Mouse (Mus musculus): ENCODE results near the gene Mvb12a.

The Mvb12a gene

DNA sequence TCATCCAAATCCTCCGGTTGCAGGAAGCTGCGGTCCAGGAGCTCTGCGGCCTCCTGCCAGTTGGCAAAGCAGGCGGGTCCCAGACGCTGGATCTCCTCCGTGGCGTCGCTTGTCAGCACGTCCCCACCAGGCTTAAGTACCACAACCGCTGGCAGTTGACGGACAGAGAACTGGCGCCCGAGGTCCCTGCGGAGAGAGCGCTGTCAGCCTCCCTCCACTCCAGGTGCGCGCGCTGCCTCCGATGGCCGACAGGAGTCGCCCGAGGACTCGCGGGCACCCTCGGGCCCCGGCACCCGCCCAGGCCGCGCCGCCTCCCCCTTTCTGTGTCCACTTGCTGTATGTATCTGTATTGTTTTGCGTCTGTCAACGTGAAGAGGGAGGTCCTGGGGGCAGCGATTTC, 20.0 kb downstream of the Mvb12a start:
- in situ Hi-C loops (cut with MboI, MseI), result loop anchor here (5.0 kb wide), 2 partner anchors 35 to 70 kb away; partner anchors contain the start of gene Fam129c

DNA sequence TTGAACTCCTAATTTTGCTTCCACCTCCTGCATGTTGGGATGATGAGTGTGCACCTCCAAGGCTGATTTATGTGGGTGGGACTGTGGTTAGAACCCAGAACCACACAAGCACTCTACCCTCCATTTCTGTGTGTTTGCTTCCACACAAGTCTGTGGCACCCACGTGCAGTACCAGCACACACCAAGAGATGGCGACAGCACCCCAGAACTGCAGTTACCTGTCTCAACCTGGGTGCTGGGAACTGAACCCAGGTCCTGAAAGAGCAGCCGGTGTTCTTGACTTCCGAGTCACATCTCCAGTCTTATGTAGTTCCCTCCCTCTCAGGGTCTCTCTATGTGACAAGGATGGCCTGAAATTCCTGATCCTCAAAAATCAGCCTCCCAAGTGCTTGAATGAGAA, 21.3 kb downstream of the Mvb12a start:
- in situ Hi-C loops (cut with MboI, MseI), result loop anchor here (5.0 kb wide), 2 partner anchors 33 to 68 kb away; partner anchors contain the start of gene Fam129c

DNA sequence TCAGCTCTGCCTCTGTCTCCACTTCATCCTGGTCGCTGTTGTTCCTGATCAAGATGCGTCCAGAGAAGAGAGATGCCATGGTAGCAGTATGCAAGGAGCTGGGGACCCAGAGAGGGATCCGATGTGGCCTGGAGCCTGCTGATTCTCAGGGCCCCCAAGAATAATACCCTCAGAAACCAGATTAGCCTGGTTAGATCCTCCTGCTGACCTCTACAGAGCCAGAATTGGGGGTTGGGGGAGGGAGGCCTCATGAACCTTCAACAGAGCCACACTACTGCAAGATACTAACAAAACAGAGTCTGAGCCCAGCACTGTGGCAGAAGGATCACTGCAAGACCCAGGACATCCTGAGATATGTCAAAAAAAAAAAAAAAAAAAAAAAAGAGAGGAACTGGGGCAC, 23.8 kb downstream of the Mvb12a start, which contains the start of gene Nxnl1:
Gene Nxnl1 (minus strand): TSS at position 101 of the 400 bp plus-strand sequence.
- in situ Hi-C loops (cut with MboI, MseI), result loop anchor here (5.0 kb wide), 1 partner anchor 91 kb away; no protein-coding TSS in a partner anchor

DNA sequence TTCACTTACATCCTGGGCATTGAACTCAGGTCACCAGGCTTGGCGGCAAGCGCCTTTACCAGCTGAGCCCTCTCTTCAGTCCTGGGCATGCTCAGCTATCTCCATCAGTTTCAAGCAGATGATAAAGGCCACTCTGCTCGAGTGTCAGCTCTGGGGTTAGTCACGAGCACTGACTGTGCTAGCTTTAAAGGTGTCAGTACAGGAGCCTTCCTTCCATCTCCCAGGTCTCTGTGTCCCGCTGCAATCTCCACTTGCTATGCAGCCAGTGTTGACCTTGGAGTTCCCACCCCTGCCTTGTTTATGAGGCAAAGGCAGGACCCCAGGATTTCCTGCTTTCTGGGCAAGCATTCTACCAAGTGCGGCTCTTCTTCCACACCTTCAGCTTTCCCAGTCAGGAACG, 24.9 kb downstream of the Mvb12a start:
- in situ Hi-C loops (cut with MboI, MseI), result loop anchor here (5.0 kb wide), 1 partner anchor 90 kb away; no protein-coding TSS in a partner anchor

DNA sequence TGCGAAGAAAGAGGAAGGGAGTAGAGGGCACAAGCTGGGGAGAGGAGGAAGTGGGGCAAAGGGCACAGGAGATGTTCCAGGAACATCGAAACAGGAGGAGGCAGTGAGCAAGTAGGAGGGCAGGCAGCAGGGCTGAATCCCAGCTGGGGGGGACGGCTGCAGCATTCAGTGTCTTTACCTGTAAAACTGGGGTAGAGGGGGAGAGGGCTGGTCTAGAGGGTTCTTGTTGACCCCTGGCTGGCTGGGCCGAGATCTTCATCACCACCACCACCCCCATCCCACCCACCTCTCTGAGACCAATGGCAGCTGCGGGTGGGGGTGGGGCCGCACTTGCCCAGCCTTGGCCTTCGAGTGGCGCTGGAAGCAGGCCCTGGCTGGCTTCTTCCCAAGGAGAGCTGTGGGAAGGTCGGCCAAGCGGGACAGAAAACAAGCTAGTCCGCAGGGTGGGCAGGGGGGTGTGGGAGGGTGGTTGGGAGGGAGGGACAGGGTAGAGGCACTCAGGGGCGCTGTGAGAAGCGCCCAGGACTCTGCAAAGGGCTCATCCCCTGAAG, 25.7 kb downstream of the Mvb12a start, which contains the start of gene Slc27a1:
Gene Slc27a1 (plus strand): TSS at position 496 of the 551 bp plus-strand sequence.
- in situ Hi-C loops (cut with MboI, MseI), result loop anchor here (5.0 kb wide), 1 partner anchor 89 kb away; no protein-coding TSS in a partner anchor

DNA sequence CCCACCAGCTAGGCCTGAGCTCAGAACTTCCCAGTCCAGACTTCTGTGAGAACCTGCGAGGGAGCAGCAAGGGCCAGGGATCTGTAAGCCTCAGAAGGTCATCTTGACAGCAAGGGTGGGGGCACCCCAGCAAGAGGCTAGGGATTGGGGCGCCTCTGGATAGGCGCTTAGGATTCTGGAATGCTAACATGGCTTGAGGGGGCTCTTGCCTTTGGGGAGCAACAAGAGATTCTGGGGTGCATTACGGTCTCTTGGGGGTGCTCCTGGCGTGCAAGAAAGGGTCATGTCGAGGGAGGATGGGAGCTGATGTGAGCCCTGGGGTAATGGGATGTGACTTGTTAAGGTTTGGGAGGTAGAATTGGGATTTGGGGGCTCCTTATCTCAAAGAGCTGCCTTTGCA, 26.2 kb downstream of the Mvb12a start:
- in situ Hi-C loops (cut with MboI, MseI), result loop anchor here (5.0 kb wide), 1 partner anchor 88 kb away; no protein-coding TSS in a partner anchor

DNA sequence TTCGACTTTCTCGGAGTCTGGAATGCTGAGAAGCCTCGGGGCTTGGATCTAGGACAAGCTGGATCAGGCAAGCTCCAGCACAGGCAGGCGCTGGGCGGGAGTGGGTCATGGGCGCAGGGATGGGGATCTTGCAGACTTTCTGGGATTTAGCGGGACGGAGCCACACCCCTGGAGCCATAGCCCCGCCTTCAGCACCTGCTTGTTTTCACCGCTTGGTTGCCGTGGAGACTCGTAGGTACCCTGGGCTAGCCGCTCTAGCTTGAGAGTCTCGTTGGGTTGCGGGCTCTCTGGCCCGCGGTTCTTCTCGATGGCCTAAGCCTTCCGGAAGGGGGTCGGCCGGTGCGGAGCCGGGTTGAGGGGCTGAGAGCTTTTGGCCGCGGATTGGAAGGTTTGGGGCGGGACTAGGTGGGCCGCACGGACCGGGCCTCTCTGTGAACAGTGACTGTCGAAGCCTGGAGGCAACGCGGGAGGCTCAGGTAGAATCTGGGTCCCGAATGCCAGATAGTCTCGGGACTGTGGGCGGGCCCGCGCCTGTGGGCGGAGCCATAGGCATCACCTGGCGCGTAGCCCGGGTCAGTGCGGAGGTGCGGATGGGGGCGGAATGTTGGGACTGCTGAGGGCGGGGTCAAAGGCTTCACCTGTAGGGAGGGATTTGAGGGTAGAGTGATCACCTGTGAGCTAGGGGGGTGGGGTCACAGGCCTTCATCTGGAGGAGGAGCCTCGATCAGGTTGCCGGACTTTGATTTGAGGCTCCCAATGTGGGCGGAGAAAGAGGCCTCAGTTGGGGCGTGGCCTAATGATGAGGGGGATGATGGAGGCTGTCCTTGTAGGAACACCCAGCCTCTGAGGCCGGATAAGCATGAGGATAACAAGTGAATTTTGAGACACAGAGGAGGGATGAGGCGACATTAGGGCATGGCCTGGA, 26.9 kb downstream of the Mvb12a start:
- in situ Hi-C loops (cut with MboI, MseI), result loop anchor here (5.0 kb wide), 1 partner anchor 88 kb away; no protein-coding TSS in a partner anchor

DNA sequence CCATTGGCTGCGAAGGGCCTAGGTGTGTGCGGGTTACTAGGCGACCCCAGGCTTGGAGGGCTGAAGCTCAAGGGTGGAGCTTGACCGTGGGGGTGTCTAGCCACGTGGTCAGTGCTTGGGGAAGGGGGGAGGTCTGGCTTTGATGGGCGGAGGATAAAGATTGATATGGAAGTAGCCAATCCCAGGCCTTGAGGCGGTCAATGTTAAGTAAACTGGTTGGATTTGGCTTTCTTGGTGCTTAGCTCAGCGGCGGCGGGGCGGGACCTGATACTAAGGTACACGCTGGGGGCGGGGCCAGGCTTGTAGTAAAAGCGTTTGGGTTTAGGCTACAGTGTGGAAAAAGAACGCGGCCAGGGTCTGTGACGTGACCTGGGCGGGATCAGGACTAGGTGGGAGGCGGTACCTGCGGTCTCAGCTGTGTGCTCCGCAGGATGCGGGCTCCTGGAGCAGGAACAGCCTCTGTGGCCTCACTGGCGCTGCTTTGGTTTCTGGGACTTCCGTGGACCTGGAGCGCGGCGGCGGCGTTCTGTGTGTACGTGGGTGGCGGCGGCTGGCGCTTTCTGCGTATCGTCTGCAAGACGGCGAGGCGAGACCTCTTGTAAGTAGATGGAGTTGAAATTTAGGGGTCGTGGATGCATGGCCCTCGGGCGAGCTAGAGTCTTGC, 27.7 kb downstream of the Mvb12a start:
- in situ Hi-C loops (cut with MboI, MseI), result no loop called here

DNA sequence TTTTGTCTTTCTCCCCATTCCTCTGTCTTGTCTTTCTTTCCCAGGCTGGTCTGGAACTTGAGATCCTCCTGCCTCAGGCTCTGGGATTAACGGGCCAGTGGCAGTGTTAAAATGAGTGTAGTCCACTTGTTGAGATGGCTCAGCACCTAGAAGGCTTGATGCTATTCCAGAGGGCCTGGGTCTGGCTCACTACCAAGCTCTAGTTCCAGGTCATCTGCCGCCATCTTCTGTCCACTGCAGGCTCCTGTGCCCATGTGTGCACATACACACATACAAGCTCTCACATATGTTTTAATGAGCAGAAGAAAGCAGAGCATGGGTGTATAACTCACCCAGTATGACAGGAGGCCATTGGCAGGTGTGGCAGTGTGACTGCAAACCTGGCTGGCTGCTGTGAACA, 29.4 kb downstream of the Mvb12a start:
- in situ Hi-C loops (cut with MboI, MseI), result no loop called here

DNA sequence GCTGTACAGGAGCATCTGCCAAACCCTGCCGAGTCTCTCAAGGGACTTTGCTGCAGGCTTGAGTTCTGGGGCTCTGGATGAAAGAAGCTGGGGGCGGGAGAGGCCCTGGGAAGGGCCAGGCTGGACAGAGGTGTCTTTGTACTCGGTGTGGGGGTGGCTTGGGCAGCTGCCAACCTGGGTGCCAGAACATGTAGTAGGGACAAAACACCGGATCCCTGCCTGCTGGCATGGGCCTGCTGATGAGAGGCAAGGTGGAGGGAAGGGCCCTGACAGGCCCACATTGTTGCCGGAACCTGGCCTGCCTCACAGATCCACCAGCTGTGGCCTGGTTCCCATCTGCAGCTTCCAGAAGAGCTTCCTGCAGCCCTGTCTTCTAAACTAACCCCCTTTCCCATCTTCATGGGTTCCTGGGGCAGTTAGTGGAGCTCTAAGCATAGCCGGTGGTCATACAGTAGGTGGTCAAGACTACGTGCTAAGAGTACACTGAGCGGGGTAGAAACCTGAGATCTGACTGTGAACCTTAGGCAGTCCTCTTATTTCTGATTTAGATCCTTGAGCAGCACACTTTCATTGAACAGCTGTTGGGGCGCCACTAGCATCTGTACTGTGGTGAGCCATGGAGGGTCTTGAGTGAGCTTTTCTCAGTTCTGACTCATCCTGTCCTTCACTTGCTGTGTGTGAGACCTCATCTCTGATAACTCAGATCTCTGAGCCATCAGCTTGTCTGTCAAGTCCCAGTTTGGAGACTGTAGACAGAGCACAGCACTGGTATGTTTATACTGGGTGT, 30.3 kb downstream of the Mvb12a start:
- in situ Hi-C loops (cut with MboI, MseI), result no loop called here

DNA sequence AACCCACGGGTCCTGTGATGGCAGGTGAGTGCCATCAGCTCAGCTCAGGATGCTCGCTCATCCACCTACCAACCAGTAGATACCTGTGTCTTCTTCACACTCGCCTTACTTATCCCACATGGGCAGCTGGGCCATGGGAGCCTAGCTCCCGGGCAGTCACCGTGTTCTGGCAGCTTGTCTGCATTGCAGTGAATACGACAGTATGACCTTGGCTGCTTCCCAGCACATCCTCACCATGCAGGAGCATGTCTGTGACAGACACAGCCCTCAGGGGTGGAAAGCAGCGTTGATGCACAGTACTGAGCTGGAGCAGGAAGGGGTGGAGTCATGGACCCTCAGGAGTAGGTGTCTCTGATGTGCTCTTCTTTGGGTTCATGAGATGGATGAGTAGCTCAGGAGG, 31.7 kb downstream of the Mvb12a start:
- in situ Hi-C loops (cut with MboI, MseI), result no loop called here

DNA sequence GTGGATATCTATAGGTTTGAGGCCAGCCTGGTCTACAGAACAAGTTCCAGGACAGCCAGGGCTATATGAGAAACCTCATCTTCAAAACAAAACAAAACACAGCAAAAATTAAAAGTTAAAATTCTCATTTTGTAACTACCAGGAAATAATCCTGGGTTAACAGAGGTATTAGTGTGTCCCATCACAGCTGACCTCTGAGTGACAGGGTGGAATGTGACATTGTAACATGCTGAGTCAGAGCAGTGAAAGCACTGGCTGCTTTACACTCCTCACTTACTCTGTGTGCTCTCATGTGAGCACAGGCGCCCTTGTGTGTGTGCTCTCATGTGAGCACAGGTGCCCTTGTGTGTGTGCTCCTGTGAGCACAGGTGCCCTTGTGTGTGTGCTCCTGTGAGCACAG, 32.3 kb downstream of the Mvb12a start:
- in situ Hi-C loops (cut with MboI, MseI), result no loop called here

DNA sequence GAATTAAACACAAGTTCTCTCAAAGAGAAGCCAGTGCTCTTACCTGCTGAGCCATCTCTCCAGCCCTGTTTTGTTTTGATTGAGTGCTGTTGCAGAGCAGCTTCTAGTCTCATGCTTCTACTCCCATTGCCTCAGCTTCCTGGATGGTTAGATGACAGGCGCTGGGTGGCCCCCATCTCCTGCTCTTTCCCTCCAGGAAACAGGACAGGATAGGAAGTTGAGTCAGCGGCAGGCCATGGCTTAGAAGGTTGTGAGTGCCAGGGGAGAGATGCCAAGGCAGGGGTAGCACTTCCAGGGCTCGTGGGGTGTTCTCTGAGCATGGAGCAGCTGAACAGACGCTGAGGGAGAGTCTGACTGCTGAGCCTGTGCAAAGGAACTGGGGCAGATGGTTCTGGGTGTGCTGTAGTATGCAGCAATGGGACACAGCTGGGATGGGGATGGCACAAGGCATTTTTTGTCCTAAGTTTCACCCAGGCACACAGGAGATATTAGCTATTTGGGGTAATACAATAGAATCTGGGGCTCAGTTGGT, 35.2 kb downstream of the Mvb12a start:
- in situ Hi-C loops (cut with MboI, MseI), result no loop called here

DNA sequence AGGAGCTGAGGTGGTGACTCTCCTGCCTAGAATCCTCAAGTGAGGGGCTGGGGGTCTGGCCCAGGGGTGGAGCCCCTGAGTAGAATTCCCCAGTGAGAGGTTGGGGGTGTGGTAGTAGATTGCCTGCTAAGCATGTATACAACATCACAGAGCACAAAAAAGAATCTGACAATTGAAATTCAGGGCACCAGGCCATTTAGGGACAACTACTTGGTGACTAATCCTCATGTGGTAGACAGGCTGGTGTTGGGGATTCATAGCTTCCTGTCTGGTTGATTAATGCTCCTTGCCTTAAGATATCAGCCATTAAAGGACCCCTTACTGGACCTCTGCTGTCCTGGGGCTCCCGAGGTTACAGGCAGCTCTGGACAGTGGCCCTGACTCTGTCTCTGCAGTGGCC, 36.3 kb downstream of the Mvb12a start:
- in situ Hi-C loops (cut with MboI, MseI), result no loop called here

DNA sequence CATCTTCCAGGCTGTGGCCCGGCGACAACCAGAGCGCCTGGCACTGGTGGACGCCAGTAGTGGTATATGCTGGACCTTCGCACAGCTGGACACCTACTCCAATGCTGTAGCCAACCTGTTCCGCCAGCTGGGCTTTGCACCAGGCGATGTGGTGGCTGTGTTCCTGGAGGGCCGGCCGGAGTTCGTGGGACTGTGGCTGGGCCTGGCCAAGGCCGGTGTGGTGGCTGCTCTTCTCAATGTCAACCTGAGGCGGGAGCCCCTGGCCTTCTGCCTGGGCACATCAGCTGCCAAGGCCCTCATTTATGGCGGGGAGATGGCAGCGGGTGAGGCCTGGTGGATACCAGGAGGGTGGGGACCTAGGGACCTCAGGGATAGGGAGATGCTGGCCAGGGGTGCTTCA, 36.8 kb downstream of the Mvb12a start:
- in situ Hi-C loops (cut with MboI, MseI), result no loop called here

DNA sequence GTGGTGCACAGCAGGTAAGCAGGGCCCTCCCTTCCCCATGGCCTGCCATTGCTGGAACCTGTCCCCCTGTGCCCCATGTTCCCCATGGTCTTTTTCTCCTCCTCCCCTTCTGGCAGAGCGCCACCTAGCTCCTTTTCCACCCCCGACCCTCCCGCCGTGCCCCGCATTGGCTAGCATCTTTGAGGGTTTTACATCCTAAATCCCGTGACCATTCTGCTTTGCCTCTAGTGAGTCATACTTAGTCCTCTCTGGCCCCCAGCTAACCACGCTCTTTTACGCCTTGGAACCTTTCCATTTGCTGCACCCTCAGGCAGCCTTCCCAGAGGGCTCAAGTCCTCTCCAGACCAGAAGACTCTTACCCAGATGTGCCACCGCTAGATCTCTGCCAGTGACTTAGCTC, 37.5 kb downstream of the Mvb12a start:
- in situ Hi-C loops (cut with MboI, MseI), result no loop called here

DNA sequence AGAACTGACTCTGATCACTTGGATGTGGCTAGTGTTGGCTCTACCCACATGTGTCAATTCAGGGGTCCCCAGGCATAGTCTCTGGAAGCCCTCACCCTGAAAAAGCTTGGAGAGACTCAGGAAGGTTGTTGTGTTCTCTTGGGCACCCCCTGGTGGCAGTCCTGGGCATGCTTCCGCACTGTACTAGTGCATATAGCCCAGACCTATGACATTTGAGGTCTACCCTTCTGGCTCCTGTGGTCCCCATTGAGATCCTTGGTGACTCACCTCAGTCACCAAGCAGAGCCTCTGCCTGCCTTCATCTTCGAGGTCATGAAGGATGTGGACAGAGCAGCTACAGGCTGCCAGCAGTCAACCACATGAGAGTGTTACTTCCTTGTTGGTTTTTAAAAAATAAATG, 44.2 kb downstream of the Mvb12a start:
- in situ Hi-C loops (cut with MboI, MseI), result no loop called here

DNA sequence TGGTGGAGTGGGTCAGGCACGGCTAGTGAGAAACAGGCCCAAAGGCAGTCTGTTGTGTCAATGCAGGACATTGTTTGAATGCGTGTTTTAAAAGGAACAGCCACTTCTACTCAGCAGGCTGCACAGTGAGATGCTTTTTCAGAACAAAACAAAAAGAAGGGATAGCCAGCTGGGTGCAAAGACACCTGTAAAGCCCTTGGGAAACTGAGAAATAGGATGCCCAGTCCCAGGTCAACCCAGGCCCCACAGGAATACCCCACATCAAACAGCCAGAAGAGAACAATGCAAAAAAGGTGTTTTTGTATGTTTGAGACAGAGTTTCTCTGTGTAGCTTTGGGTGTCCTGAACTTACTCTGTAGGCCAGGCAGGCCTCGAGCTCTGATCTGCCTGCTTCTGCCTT, 46.0 kb downstream of the Mvb12a start:
- in situ Hi-C loops (cut with MboI, MseI), result no loop called here

DNA sequence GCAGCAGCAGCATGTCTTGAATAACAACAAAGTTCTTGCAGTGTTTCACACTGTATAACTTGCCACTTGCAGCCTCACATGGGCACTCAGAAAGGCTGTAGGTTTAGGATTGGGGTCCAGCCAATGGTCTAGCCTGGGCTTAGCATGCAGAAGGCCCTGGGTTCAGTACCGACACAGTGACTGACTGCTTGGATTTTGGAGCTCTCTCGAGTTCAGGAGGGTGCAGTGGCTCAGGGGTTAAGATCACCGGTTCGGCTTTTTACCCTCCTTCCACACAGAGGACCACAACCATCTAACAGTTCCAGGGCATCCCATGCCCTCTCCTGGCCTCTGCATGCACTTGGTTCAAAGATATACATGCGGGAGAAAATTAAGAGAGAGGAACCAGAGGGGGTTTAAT, 48.3 kb downstream of the Mvb12a start:
- in situ Hi-C loops (cut with MboI, MseI), result no loop called here

DNA sequence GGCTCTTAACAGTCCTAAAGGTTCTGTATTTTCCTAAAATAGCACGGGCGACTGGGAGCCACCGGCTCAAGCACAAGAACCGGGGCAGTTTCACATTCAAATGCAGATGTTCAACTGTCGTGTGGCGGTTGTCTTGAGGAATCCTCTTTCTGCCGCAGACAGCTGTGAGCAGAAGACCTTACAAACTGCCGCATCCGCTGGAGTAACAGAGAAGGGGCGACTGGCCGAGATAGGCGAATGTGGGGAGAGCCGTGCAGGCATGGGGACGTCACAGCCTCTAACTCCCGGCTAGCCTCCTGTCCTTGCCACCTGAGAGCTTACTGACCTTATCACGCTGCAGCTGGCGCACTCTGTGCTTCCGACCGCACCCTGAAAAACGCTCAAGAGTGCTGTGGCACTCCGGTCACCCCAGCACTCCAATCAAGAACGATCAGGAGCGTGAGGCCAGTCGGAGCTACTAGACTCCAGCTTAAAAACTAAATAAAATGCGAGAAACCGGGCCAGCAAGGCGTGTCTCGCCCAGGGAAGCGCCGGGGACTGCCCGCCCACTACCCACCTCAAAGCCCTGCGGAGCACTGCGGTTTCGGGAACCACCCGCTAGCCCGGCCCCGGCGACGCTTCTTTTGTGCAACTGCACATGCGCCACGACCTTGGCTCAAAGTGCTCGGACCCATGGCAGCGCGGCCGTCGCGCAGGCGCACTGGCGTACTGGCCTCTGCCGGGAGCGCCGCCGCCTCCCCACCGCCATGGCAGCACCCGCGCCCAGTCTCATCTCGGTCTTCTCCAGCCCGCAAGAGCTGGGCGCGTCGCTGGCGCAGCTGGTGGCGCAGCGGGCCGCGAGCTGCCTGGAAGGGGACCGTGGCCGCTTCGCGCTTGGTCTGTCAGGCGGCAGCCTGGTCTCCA, 49.0 kb downstream of the Mvb12a start, which contains the start of gene Pgls:
Gene Pgls (plus strand): TSS at position 706 of the 903 bp plus-strand sequence.
- in situ Hi-C loops (cut with MboI, MseI), result no loop called here
